Mouse (Mus musculus): ENCODE measurements around the gene Obscn.

The Obscn gene

DNA sequence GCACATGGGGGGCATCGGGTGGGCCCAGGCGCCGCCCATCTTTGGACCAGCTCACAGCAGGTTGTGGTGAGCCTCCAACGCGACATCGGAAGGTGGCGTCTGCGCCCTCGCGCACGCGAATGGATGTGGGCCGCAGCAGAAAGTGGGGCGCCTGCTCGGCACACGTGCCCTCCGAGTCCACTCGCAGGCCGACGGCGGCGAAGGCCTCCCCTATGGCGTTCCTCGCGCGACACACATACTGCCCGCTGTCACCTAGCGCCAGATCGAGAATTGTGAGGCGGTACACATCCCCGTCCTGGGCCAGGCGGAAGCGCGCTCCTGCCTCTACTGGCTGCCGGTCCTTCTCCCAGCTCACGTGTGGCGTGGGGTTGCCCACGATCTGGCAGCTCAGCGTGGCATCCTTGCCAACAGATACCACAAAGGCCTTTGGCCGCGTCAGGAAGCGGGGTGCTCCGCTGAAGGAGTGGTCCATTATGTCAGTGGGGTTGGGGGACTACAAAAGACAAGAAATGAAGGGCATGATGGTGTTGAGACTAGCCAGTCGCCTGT lies at the start of gene Obscn:
TSS of gene Obscn (minus strand) at position 499 of the 549 bp plus-strand sequence.
- DNase-seq (ENCODE audit: low spot score), result no peak

DNA sequence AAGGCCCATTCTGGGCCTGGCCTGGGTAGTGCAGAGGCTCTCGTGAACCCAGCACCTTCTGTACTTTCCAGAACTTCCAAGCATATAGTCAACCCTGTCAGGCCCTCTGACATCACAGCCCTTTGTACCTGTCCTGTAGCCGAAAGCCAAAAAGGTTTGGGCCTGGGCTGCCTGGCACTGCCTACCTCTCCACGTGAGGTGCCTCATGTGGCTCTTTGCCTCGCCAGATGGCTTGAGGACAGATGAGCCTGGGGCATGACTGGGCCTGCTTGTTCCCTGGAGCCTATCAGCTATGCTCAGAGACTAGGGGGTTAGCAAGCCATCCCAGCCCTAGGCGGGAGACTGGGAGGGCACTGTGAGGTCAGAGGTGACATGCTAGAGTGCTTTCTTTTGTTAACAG lies 49.3 kb upstream of the Obscn start:
- DNase-seq (ENCODE audit: low spot score), result no peak

DNA sequence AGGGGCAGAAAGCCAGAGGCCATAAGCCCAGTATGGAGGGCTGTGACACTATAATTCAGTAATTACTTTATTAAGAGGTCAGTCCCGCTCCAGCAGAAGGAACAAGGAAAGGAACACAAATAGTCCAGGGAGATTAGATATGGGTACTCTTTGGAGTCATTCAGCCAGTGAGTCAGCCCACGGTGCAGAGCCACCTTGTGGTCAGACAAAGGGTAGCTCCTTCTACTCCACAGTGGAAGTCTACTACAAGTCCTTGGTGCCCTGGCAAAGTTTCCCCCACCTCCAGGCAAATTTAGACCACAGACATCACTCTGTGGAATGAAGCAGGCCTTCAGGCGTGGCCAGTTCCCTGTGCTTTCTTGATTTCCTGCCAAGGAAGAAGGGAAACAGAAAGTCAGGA lies 47.6 kb upstream of the Obscn start:
- DNase-seq (ENCODE audit: low spot score), result peak; percentile 73

DNA sequence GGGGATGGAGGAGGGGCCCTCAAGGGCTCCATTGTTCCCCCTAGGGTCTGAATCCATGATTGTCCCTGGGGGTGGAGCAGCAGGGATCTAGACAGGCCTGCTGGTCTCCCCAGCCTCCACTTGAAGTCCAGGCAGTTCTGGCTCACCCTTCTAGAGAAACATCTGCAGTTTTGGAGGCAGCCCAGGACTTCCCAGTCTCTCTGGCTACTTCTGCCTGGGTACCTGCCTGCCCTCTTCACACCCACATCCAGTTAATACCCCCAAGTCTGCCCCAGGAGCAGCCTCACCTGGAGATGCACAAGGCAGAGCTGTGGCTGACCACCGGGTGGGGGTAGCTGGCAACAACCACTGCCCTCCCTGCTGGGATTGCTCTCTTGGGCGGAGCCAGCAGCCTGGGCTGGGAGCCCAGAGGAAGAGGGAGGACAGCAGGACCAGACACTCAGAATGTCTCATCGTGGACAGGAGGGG lies 46.7 kb upstream of the Obscn start, which contains the start of gene Gjc2:
TSS of gene Gjc2 (minus strand) at position 350 of the 468 bp plus-strand sequence.
- DNase-seq (ENCODE audit: low spot score), result peak; percentile 80

DNA sequence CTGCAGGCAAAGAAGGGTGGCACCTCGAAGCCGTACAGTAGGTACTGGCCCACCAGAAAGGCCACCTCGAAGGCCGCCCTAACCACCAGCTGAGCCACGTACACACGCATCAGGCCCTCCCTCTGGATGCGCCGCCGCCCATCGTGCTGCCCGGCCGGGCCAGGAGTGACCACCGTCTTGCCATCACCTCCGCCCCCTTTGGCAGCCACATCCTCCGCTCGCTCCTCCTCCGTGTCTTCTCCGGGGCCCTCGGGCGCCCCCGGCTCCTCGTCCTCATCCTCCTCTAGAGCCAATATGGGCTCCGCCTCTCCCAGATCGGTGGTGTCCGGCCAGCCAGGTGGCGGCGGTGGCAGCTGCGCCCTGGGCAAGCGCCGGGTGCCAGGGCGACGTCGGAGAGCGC lies 40.7 kb upstream of the Obscn start:
- no peak for DNase-seq (ENCODE audit: low spot score)

DNA sequence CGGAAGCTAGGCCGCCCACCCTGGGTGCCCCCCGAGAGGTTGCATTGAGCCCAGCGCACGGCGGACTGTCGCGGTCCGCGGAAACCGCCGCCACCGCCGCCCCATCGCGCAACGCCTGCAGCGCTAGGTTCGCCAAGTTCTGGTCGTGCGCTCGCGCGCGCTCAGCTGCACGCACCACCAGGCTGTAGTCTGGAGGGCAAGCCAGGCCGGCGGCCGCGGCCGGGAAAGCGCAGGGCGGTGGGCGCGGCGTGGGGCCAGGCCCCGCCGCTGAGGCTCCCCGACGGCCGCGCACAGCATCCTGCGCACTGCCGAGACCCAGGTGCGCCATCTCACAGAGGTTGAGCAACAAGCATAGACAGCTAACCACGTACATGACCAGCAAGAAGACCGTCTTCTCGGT lies 40.3 kb upstream of the Obscn start:
- DNase-seq (ENCODE audit: low spot score), result no peak

DNA sequence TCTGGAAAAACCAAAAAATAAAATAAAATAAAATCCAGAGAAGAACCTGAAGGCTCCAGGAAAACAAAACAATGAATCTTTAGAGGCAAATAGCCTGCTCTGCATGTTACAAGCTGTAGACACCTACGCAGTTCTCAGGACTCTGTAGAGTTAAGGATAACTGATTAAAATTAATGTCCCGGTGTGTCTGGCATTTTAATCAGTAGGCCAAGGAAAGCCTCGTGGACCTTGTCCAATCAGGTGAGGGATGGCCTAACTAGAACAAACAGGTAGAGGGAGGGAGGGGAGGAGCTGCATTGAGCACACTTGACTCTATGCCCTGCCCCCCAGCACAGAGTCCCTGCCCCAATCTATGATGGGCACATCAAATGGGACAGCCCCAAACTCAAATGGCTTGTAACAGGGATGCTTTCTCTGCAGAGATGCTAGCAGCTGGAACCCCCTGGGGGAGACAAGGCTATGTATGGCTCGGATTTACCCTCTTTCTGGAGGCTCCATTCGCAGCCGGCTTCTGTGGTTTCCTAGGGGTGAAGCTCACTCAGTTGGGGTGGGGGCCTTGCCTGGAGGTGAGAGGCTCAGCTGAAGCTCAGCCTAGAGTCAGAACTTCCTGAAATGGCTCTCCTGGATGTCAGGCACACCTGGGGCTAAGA lies 38.1 kb upstream of the Obscn start:
- DNase-seq (ENCODE audit: low spot score), result no peak

DNA sequence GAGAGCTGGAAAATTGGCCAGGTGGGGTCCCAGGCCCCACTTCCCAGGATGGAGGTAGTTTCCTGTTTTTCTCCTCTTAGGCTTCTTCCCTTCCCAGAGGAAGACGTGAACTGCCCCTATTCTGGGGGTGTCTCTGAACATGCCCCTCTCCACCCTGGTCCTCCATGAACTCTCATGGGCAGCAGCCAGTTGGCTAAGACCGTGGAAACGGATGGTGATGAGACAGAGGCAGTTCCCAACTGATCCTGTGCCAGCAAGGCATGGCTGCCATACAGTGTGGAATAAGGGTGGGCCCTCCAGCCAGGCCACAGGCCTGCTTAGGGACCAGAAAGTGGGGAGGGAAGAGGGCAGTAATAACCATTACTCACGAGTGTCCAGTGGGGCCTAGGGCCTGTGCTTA lies 34.3 kb upstream of the Obscn start:
- DNase-seq (ENCODE audit: low spot score), result no peak

DNA sequence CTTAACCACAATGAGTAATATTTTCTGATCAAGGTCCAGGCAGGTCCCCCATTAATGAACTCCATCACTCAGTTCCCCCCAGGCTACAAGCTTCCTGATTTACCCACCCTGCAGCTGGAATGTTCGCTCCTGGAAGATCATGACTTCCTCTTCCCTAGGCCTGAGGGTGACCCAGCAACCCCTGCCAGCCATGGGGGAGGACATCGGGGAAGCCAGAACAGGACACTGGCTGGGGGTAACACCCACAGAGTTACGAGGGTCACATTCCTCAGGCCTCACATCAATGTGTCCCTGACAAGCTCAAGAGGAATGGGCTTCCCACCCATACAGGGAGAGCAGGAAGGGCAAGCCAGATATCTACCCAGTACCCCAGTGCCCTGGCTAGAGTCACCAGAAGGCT lies 33.6 kb upstream of the Obscn start:
- no peak for DNase-seq (ENCODE audit: low spot score)

DNA sequence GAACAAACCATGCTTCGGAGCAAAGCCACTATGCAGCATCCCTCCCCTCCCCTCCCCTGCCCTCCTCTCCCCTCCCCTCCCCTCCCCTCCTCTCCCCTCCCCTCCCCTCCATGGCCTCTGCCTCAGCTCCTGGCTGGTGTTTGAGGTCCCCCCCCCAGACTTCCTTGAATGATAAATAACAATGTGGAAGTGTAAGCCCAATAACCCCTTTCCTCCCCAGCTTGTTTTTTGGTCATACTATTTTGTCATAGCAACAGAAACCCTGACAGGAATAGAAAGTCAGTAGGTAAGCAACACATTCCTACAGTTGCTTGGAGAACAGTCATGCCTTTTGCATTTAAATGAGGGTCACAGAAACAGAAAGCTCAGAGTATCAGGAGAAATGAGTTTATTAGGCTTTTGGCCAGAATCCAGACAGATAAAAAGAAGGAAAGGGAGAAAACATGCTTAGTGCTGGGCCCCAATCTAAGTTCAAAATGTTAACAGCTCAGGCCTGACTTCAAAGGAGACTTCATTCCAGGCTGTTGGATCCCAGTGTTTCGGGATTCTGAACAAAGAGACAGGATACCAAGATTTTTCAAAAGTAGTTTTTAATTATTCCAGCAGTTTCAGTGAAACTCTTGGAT lies 29.5 kb upstream of the Obscn start:
- no peak for DNase-seq (ENCODE audit: low spot score)

DNA sequence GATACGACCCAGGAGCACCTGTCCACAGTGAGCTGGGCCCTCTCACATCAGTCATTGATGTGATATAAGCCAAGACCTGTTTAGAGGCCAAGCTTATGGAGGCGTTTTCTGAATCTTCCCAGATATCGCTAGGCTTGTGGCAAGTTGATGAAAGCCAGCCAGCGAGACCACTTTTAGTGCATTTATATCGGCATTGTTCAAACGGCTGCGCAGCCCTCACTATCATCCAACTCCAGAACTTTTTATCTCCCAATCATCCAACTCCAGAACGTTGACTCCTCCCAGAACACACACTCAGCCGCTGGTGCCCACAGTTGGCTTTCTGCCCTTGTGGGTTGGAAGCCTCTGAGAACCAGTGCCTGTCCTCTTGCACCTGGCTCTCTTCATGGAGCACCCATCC lies 28.2 kb upstream of the Obscn start:
- peak; percentile 44 for DNase-seq (ENCODE audit: low spot score)

DNA sequence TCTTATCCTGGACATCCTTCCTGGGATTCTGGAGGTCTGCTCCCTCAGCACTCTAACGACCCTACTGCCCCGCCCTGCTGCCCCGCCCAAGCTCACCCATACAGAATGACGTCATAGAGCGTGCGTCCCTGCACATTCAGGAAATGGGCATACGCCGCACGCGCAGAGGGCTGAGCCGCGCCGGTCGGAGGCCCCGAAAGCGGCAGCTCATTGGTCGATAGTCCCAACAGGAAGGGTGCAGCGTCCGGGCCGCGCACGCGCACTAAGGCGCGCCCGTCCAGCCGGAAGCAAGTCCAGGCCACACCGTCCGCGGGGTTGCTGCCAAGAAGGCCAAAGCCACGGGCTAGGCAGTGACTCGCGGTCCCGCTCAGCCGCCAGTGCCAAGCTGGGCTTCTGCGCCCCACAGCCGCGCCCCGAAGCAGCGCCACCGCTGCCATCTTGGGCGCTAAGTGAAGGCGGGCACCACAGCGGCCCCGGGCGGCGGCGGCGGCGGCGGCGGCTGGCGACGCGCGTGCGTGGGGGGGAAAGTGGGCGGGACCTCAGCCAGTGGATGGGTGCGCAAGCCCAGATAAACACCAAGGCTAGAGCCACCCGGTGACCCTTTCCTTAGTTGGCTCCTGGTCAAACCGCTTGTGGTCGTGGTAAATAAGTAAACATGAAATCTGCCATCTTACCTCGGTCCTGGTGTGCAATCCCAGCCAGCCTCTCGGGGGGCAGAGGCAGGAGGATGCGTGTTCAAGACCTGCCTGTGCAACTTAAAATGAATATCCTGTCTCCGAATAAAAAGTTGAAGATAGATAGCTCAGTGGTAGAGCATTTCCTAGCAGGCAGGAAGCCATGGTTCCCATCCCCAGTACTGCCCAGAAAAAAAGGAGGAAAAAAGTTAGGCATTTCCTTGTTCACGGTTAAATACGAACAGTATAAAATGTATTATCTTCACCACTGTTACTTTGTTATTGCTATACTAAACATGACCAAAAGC lies 27.3 kb upstream of the Obscn start, which contains the start of gene Iba57:
TSS of gene Iba57 (minus strand) at position 485 of the 982 bp plus-strand sequence.
- peak; percentile 95 for DNase-seq (ENCODE audit: low spot score)

DNA sequence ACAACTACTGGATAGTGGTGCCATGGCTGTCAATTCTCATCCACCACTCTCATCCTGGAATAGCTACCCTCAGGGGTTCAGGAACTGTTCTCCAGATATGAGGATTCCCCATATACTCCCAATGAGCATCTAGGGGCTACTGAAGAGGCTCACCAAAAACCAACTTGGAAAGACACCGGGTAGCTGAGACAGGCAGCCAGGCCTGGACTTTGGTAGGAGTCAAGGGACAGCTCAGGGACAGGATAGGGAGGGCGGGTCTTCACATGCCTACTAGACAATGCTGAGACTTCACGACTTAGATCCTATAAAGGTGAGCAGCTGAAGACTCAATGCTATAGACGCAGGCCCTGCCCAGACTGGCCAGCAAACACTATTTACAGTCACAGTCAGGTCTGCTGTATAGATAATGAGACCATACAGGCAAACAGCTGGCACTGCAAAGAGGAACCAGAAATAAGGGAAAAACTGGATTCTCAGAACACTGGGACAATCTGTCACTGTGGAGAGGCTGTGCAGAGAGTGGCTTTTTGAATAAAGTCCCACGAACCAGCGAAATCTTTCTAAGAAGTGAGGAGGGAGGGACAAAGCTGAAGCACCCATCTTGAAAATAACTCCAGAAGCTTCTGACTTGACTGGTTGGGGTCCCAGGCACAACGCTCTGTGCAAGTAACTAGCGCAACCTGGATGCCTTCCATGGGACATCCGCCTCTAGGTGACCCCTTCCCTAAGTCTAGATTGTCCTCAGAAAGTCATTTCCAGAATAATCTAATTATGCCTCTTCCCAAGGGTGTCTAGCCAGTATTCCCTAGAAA lies 26.4 kb upstream of the Obscn start:
- peak; percentile 38 for DNase-seq (ENCODE audit: low spot score)

DNA sequence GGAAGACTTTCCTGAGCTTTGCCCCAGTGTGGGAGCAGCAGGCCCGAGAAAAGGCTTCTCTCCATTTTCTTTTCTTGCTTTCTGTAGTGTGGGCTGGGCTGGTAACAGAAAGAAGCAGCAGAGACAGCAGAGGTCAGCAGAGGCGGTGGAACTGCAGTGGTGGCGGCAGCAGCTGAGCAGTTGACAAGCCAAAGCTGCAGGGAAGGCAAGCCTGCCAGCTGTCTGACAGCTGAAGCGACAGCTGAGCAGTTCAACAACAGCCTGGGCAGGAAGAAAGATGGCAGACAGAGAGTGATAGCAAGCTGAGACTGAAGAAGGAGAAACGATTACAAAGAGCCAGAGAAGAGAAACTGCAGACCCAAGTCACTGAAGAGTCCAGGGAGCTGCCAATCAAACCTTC lies 25.2 kb upstream of the Obscn start:
- DNase-seq (ENCODE audit: low spot score), result no peak

DNA sequence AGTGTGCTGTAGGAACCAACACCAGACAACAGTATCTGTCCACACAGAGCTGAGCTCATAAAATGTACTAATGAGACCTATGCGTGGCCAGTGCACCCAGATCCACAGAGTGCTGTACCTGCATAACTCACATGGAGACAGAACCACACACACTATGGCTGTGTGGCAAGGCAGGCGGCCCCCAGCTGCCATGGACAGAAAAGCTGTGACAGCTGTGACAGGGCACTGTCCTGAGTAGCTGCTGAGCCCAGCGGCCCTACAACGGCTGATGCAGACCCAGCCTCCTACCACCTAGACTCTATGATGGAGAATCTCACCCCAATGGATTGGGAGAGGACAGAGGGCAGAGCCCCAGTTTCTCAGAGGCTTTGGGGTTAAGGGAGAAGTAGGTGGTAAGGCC lies 23.4 kb upstream of the Obscn start:
- DNase-seq (ENCODE audit: low spot score), result no peak

DNA sequence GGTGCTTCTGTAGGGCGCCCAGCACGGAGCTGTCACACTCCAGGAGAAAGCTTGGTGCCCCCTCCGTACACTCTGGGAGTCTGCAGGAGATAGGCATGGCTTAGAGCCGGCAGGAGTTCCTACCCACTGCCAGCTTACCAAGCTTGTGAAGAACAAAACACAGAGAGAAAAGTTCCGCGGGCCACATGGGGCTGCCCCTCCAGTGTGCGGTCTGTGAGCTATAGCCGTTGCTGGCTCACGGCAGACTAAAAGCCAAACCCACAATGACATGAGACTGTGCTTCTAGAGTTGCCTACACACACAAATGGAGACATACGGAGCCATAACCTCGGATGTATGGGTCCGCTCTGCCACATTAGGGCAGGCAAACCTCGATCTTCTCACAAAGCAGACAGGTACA lies 22.9 kb upstream of the Obscn start:
- no peak for DNase-seq (ENCODE audit: low spot score)

DNA sequence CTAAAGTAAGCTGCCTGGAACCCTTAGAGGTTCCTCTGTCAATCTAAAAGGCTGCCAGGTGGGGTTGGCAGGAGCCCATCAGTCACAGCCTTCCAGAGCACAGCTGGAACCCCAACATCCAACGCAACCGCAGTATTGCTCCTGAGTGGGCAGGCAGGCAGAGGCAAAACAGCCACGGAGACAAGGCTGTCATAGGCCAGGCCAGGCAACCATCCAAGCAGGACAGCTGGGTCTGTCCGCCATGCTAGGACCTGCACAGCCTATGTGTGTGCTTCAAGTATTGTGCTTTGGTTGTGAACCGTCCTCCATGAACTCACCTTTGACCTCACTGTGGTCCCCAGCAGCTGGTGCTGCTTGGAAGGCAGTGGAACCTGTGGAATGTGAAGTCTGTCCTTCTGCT lies 19.7 kb upstream of the Obscn start:
- no peak for DNase-seq (ENCODE audit: low spot score)

DNA sequence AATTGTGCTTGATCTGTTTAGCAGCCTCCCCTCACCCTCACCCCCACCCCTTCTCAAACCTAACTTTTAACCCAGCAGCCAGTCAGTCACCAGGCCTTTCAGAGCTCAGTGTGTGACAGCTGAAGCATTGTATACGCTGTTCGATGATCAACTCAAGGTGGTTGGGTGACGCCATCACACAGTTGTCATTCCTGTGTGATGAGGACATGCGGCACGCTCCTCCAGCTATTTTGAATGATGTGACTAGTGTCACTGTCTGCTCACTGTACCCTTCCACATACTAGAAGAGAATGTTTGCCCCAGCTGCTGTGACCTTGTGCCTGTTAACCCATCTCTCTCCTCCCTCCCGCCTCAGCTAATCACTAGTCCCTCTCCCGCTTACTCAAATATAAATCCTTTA lies 18.0 kb upstream of the Obscn start:
- no peak for DNase-seq (ENCODE audit: low spot score)

DNA sequence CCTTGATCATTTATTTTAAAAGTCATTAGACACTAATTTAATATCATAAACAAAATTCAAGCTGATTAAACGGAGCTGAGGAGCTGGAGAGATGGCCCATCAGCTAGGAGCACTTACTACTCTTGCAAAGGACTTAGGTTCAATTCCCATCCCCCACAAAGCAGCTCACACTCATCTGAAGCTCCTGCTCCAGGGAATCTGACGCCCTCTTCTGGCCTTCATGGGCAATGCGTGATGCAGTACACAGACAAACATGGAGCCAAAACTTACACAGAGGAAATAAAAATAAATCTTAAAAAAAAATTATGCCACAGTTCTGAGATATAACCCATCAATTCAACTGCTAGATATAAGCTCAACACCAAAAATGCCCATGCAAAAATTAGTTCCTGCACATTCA lies 15.5 kb upstream of the Obscn start:
- DNase-seq (ENCODE audit: low spot score), result no peak

DNA sequence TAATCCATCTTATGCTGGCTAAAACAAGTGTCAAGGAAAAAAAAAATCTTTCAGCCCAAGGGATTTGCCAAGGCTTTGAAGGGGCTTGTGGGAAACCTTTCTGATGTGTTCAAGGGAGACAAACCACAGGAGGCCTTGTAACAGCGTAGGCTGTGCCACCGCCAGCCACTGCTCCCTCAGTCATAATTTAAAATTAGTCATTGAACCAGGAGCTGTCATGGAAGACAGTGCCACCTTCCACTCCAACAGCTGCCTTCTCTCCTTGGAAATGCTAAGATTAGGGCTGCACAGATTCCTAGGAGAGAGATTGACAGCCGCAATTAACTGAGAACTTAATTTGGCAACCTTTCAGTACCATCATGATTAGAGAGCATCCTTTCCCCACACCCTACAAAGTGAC lies 13.1 kb upstream of the Obscn start:
- DNase-seq (ENCODE audit: low spot score), result no peak

DNA sequence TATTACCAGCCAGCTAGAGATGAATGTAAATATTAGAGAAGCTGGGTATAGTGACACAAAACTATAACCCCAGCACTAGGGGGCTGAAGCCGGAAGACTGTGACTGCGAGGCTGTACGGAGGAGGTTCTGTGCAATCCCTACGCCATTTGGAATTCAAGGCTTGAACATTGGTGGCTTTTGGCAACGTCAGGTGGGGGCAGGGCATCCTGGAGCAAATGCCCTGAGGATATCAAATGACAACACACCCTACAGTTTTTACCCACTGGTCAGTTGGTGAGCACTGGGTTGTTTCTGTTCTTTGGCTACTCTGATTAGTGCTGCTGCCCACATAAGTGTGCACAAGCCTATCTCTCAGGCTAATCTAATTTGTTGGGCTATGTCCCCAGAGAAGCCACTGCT lies 6.8 kb upstream of the Obscn start:
- no peak for DNase-seq (ENCODE audit: low spot score)

All from testis, postnatal 10 days (tissue).